Mouse (Mus musculus) heart, adult 9 months (tissue): ENCODE results near the gene Lipm.

Source experiments
- DNase-seq, 2 experiments: peaks; one replicate each; pipeline ENCODE4 v3.0.0; 2022; ENCODE audit warnings: low spot score in 2 of 2

Gene Lipm

GRCm38 (mm10) chr19:34100633-34101032, at the start of gene Lipm:
TSS of gene Lipm (plus strand) at chr19:34100933.
- no peak for DNase-seq

DNA sequence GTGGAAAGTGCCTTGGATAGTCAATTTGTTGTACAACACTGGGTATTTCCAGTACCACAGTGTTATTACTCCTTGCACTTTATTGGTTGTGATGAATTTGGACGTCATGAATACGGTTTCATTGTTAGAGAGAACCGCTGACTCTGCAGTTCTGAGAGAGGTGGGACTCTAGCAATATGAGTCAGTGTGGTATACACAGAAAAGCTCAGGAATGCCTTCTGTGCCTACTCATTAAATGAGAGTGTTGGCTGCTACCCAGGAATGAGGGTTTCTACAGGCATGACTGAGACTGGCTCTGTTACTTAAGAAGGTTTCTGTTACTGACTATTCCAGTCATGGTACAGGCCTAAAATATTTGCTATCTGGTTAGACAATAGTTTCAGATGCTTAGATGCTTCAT, 49.2 kb upstream of the Lipm start:
- DNase-seq, result no peak

- no peak for DNase-seq
Observed at GRCm38 (mm10) chr19:34063547-34063946, 37.2 kb upstream of the Lipm start.

- DNase-seq, result no peak
Observed at GRCm38 (mm10) chr19:34064059-34064458, 36.7 kb upstream of the Lipm start.

DNA sequence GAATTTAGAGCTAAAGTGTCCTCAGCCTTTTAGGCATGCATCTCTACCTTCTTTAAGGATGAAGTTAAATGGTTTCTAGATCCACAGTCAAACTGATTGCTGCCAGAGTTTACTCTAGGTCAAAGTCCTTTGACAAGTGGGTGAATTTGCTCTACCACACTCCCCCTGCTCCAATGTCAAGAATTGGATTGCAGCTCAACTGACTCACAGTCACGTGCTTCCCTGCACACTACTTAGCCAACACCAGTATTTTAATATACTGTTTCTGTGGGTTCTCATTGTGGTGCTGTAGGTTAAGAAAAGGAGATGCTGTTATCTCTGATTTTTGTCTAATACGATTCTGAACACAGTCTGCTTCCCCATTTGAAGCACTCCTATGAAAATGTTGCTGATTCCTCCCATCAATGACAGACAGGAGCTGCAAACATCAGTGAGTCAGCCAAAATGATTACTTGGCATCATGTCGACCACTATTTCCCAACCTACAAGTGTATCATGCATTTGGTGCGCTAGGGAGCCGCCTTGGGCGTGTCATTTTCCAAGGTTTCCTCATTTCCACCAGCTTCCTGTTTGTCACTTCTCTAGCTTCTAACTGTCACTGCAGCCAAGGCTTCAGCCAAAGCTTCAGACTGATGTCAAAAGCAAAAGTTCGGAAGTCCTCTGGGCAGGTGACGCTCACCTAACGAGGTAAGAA, 33.8 kb upstream of the Lipm start, which contains the start of gene Lipn:
Gene Lipn, plus strand, starts transcription at position 580 of the 694 bp plus-strand sequence.
- no peak for DNase-seq

DNA sequence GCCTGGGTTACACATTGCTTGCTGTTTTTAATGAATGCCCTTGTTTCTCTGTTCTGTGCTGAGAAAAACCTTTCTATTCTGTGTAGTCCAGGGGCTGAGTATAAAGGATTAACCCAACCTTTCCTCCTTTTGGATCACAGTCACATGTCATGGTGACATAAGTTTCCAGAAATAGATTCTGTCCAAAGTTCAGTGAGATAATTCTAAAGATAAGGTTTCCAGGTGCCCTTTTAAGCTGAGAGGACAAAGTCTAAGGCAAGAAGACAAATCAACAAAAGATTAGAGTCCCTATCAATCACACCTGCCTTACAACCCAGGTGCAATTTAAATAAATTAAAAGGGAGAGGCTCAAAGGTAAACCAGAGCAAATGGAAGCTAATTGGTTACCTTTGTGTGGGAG, 26.5 kb upstream of the Lipm start:
- DNase-seq, result no peak

DNA sequence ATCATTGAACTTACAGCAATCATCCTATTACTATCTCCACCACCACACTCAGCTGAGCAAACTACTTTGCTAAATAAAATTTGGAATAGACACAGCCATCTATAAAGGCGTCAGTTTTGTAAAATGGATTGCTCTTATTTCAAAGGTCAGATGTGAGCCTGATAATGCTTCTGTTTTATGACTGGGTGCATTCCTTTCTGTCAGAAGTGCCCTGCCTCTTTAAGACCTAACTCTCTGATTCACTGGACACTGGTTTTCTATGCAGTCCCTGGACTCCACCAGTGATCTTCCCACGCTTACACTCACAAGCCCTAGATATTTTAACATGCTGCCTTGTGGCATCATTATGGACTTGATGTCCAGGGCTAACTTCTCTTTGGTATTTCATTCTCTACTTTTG, 22.6 kb upstream of the Lipm start:
- DNase-seq, result no peak

DNA sequence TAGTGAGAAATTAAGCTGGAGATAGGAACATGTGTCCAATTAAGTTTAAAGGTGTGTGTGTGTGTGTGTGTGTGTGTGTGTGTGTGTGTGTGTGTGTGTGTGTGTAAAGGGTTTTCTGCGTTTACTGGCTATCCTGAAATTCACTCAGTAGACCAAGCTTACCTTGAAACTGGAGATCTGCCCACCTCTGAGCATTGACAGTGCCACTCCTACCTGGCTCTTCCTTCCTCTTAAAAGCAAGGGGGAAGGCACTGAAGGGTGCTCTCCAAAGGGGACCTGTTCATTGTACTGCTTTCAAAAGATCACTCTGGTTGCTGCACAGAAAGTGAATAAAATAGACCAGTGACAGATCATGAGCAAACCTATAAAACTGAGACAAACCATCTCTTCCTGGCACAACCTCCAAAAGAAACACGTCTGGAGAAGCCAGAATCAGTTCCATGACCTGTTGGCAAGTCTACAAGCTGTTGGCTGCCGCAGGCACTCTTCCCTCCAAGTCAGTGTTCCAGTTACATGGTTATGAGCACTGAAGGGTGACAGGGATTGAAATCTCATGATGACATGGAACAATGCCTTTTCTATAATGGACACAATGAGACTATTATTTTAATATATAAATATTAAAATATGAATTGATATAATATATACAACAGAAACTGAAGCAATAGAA, 11.6 kb upstream of the Lipm start:
- DNase-seq, result no peak

DNA sequence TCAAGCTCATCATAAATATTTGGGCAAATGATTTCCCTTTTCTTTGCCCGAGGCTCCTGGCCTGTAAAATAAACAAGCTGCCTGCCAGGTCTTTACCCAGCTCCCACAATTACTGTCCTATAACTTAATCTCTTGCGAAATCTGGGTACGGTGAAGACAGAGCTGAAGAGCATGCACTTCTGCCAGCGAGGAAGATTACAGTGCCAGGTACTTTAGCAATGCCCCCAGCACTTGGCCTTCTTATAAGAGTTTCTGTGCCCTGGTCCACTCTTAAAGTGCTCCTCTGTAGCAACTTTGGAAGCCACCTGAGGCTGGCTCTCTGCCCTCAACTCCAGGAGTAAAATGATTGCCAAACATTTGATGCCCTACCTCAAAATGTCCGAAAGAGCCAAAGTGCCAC, 5.4 kb upstream of the Lipm start:
- no peak for DNase-seq

DNA sequence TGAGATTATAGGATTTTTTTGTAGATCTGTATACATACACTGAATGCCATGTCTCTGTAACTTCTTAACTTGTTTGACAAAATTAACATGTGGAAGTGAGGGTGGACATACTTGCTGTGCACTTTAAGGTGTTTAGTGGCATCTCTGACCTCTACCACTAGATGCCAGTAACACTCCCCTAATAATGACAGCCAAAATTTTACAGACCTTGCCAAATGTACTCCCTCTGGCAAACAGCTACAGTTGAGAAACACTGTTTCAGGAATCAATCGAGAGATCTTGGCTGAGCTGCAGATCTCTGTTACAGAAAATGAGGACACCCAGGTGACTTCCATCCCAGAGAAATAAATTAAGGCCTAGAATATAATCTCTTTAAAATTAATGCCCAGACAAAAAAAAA, 4.5 kb upstream of the Lipm start:
- DNase-seq, result no peak

DNA sequence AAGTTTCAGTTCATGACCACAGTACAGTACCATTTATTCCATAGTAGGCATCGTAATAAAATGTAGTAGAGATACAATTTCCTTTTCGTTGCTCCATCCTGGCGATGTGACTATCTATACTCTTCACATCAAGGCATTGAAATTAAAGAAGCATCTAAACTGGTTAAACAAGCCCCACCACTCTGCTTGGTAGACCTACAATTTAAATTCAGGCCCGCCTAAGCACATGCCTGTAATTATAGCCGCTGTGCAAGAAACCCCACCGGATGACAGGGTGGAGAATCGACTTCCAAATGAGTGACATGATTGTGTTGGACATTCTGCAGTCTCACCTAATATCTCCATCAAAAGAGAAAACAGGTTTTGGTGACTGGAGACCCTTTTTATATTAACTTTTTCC, 1.2 kb downstream of the Lipm start:
- DNase-seq, result no peak

- DNase-seq, result no peak
Observed at GRCm38 (mm10) chr19:34104841-34105240, 4.1 kb downstream of the Lipm start.

DNA sequence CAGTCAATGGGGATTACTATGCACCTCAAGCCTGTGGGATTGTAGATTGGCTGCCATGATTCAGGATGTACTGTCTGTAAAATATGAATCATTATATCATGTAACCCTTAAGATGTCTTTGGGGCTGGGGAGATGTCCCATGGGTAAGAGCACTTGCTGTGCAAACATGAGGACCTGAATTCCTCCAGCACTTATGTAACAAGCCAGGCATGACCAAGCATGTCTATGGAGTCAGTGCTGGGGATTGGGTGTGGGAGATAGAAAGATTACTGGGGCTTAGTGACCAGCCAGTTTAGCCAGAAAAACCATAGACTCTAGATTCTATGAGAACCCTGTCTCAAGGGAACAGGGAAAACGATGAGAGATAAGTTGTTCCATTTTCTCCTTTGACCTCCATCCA, 18.4 kb downstream of the Lipm start:
- no peak for DNase-seq

DNA sequence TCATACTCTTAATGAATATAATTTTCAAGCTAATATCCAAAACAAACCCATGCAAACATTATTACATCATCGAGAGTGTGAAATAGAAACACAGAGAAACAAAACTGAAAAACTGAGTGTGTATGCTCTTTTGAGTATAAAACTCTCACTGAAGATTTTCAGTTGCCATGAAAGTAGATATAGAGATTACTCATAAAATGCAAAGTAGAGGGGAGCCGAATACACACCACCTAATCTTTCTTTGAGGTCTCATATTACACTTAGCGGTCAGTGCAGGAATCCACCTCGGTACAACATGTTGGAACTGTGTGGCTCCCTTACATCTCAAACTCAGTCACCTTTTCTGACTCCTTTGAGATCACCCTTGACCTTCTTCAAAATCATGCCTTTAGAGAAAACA, 18.9 kb downstream of the Lipm start:
- DNase-seq, result no peak

GRCm38 (mm10) chr19:34120107-34120731, 19.5 kb downstream of the Lipm start:
- DNase-seq, result no peak

- no peak for DNase-seq
Observed at GRCm38 (mm10) chr19:34138720-34139430, 38.1 kb downstream of the Lipm start.

DNA sequence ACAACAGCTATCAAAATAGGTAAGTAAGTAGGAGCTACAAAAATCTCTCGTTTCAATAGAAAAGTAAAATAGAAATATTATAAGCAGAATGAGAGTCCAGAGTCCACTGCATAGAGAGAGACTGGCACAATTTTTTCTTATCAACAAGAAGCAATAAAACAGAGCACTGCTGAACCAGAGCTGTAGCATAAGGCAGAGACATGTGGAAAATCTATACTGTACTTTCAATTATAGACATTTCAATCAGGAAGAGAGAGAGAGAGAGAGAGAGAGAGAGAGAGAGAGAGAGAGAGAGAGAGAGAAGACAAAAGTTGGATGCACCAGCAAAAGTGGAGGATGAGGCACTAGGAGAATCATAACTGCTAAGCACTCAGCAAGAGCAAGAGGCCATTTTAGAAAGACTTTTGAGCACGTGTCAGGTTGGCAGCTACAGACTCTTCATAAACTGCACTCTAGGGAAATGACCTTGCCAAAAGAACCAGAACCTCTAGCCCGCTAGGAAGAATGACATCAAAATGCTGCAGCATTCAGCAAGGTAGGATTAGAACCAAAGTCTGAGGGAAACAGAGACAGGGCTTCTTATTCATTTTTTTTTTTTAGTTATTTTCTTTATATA, 38.8 kb downstream of the Lipm start:
- no peak for DNase-seq

DNA sequence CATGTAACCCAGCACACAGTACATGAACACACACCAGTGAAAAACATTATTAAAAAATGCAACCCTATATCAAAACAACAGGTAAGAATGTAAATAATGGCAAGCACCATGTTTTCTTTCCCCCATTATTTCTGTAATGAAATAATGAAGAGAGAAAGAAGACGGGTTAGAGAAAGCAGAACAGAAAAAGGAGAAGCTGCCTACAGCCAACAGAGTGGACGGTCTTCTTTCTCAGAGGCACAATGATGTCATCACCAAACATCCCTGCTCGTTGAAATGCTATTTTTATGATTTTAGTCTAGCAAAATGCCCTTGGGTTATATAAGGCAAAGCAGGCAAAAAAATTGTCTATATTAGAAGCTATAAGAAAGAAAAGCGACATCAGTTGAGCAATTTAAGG, 47.7 kb downstream of the Lipm start:
- peak in 1 of 2 experiments; percentile 8 for DNase-seq

- peak; percentile 6 to 11 for DNase-seq
Observed at GRCm38 (mm10) chr19:34151909-34152308, 51.2 kb downstream of the Lipm start.

DNA sequence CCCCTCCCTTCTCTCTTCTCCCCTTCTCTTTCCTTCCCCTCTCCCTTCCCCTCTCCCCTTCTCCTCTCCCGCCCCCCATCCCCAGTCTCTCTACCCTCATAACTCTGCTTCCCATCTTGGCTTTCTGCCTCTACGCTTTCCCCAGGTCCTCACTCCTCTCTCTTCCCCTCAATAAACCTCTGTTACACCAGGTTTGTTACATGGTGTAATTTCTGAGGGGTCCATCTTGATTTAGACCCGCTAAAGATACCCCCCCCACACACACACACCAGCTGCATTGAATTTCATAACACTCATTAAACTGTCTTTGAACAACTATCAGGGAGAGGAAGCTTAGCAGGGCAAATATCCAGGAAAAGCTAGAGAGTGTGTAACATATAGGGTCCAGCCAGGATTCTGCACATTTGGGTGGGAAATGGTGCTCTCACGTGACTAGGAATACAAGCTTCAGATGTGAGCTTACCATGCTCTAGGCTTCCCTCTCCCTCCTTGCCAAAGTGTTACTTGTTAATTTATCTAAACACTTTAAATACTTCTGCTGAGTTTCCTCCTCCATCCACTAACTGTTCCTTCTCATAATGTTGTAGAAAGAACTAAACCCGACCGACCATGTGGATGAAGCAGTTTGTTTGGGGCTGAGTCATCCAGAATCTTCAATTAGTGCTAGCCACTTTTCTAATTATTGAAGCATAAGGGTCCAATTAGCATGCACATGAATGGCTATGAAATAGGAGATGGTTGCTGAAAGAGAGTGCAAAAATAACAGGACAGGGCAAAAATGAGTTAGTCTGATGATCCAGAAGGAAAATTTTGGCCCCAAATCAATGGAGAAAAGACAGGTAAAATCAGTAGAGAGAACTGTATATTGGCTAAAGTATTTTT, 52.8 kb downstream of the Lipm start:
- DNase-seq, result no peak

DNA sequence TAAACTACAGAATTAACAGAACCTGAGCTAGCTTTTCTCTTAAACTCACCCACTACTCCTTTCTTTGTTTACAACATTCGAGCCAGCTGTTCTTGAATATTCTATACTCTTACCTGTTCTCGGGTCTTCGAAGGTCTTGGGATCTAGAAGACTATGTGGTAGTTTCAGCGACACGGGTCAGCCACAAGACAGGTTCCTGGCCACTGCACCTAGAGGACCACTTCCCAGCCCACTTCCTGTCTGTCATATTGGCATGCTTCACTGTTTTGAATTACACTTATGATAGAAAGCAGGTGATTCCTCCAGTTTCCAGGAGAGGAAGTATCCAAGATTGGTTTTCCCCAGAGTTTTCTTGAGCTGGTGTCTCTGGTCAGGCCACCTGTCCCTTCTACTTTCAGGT, 62.0 kb downstream of the Lipm start:
- DNase-seq, result no peak
